Mouse (Mus musculus): ENCODE data around the gene Lypd6b.
A peak's percentile ranks its signal among the peaks of the same experiment; 100 is the strongest.

Gene Lypd6b

DNA sequence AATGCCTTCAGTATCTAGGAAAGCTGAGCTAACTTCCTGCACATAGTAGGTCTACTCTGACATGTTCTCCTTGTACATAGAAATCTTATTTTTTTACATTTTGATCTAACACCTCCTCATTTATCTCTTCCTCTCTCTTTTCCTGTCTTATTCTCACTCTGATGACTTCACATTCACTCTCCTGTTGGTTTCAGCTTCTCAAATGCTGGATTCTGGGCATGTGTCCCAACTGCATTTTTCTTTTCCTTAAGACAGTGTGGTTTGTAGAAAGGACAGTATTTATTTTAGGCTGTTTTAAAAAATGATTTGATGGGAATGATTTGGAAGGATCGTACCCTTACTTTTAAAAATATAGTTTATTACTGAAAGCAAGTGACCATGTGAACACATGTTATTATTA is 34.8 kb downstream of the Lypd6b start:
- DNase-seq (ENCODE audit: low read depth), result no peak

DNA sequence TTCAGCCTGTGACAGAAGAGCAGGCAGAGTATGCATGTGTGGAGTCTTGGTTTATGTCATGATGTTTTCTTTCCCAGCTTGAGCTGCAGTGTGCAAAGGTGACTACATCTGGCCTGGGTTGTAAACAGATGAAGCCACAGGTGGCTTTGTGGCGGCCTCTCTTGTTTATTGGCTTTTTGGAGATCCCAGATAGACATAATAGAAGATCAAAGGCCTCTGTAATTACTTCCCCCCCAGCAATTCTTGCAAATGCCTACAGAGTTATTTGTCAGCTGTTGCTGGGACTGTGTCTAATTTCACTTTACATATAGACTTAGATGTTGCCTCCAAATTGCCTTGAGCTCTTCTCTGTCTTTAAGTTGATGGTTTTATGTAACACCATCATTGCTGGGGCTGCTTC is 38.1 kb downstream of the Lypd6b start:
- DNase-seq (ENCODE audit: low read depth), result no peak

GRCm38 (mm10) chr2:49827756-49828155 is 40.3 kb downstream of the Lypd6b start:
- DNase-seq (ENCODE audit: low read depth), result no peak

DNA sequence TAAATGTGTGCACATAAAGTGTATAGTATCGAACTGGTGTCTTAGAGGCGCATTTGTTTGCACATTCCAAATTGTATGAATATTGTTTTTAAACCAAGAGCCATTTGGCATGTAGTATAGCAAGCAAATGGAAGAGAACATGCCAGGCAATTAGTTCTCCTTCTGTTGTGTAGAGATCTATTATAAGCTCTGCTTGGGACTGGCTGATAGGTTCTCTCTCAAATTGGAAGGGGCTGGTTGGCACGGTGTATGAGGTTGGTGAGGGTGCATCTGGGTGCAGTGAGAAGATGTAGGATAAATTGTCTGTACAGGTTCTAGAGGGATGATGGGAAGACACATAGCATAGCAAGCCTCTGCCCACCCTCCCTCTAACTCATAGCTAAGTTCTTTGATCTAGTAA is 42.9 kb downstream of the Lypd6b start:
- no peak for DNase-seq (ENCODE audit: low read depth)

DNA sequence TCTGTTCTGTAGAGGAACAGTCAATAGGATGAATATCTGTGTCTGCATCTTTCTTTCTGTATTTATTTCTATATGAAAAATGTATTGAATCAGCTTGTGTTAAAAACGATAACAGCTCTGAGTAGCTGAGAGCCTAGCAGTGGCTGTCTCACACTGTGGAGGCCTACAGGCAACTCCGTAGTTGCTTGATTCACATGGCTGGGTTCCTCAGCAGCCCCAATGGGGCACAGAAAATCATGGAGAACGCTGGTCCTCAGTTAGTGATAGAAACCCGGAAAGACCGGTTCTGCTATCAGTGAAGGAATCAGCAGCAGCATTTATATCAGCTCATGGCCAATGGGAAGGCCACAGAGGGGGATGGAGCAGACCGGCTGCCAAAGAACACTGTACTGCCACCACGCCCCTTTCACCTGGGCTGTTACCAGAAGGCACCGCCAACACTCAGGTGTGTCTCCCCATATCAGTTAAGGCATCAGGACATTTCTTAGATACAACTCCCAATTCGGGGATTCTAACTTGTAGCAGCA is 44.9 kb downstream of the Lypd6b start:
- DNase-seq (ENCODE audit: low read depth), result no peak

GRCm38 (mm10) chr2:49837454-49838059 is 50.1 kb downstream of the Lypd6b start:
- no peak for DNase-seq (ENCODE audit: low read depth)

DNA sequence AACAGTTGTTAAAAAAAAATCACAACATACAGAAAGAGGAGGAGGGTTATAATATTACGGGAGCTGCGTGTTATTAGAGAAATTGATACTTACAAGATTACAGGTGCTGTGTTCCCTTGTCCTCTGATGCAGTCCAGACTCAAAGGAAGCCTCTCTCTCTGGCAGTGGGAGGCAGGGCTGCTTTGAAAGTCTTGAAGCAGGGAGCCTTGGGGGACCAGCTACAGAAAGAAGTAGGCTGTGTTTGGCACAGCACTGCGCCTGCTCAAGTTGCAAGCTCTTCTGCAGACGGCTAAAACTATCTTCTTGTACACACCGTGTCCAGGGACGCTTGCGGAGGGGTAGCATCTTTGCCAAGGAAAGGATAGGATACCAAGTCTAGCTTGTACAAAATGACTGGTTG is 51.1 kb downstream of the Lypd6b start:
- DNase-seq (ENCODE audit: low read depth), result no peak

- no peak for DNase-seq (ENCODE audit: low read depth)
These were observed 53.1 kb downstream of the Lypd6b start for GRCm38 (mm10) chr2:49840573-49840972.

DNA sequence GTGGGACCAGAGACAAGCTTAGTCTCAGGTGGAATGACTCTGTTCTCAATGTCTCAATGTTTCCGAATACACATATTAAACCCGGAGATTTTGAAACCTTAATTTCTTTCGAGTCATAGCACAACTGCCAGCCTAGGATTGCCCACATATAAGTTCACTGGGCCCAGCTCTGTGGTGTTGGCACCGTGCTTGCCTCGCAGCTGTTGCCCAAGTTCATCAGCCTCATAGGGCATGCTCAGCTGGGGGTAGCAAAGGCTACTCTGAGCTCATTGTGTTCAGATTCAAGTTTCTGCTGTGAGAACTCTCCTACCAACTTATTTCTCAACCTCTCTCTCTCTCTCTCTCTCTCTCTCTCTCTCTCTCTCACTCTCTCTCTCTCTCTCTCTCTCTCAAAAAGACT is 53.6 kb downstream of the Lypd6b start:
- DNase-seq (ENCODE audit: low read depth), result no peak

GRCm38 (mm10) chr2:49845104-49845503 is 57.6 kb downstream of the Lypd6b start:
- DNase-seq (ENCODE audit: low read depth), result no peak

DNA sequence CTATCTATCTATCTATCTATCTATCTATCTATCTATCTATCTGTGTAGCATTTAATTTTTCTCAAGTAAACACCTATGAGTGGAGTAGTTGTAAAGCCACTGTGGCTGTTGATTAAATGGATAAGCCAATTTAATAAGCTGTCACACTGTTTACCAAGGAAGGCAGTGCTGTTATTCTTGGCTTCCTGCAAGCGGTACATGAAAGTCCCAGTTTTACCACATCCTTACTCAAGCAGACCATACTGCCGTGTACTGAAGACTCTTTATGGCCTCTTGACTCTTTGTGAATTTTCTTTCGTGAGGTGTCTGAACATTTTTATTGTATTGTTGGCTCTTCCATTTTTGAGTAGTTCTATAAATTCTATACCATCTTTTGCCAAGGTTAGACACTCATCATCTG is 58.6 kb downstream of the Lypd6b start:
- peak; percentile 32 for DNase-seq (ENCODE audit: low read depth)

DNA sequence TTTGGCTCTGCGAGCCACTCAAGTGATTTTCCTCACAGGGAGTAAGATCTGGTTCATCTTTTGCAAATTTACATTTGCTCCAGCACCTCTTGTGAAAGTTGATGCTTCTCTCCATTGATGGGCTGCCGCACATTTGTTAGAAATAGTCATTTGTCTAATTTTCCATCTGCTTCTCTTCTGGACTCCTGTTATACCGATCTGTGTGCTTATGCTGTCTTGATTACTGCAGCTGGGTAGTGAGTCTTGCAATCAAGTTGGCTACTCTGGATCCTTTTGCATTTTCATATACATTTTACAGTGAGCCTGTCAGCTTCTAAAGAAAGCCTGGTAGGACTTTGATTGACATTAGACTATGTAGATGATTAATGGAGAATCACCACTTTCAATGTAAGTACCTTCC is 59.4 kb downstream of the Lypd6b start:
- no peak for DNase-seq (ENCODE audit: low read depth)

- no peak for DNase-seq (ENCODE audit: low read depth)
These were observed 60.3 kb downstream of the Lypd6b start for GRCm38 (mm10) chr2:49847831-49848230.

GRCm38 (mm10) chr2:49849771-49850170 is 62.3 kb downstream of the Lypd6b start:
- DNase-seq (ENCODE audit: low read depth), result no peak

- no peak for DNase-seq (ENCODE audit: low read depth)
These were observed 64.5 kb downstream of the Lypd6b start for GRCm38 (mm10) chr2:49851977-49852376.

DNA sequence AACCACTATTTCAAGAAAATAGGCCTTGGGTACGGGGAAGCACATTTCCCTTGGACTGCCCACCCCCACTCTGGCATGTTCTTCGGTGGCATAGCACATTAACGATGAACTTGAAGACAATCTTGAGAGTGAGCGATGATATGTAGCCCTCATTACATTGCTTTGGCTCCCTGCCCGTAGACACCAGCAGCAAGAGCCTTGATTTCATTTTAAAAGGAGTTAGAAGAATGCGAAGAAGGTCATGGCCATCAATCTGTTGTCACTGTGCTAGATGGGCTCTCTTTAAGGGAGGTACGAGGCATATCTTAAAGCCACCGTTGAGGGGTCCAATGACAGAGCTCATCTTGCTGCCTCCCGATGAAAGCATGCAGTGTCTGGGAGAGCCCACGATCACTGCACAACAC is 68.7 kb downstream of the Lypd6b start:
- DNase-seq (ENCODE audit: low read depth), result no peak

- DNase-seq (ENCODE audit: low read depth), result no peak
These were observed 69.1 kb downstream of the Lypd6b start for GRCm38 (mm10) chr2:49856584-49856983.

GRCm38 (mm10) chr2:49860219-49860962 is 72.9 kb downstream of the Lypd6b start:
- DNase-seq (ENCODE audit: low read depth), result no peak

DNA sequence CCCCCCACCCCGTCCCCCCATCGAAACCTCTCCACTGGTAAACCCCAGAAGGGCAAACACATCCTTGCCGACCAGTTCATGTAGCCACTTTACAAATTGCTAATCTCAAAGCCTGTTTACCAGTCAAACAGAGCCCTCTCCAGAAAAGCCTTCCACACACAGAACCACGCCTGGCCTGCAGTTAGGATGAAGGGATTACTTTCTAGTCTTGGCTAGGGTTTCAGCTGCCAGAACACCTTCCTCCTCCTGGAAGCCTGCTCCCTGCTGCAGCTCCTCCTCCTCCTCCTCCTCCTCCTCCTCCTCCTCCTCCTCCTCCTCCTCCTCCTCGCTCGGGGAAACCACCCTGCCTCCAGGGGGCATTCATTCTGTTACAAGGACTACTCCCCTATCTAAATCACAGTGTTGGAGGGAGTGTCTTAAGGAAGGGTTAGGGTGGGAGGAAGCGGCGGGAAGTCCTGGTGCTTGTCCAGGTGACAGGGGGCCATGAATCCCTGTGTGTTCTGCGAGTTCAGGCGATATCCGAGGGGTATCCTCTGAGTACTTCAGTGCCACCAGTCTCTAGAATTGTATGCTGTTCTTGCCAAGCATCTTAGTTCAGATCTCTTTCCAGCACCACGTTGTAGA is 73.6 kb downstream of the Lypd6b start:
- DNase-seq (ENCODE audit: low read depth), result no peak

GRCm38 (mm10) chr2:49861658-49862057 is 74.2 kb downstream of the Lypd6b start:
- DNase-seq (ENCODE audit: low read depth), result no peak

DNA sequence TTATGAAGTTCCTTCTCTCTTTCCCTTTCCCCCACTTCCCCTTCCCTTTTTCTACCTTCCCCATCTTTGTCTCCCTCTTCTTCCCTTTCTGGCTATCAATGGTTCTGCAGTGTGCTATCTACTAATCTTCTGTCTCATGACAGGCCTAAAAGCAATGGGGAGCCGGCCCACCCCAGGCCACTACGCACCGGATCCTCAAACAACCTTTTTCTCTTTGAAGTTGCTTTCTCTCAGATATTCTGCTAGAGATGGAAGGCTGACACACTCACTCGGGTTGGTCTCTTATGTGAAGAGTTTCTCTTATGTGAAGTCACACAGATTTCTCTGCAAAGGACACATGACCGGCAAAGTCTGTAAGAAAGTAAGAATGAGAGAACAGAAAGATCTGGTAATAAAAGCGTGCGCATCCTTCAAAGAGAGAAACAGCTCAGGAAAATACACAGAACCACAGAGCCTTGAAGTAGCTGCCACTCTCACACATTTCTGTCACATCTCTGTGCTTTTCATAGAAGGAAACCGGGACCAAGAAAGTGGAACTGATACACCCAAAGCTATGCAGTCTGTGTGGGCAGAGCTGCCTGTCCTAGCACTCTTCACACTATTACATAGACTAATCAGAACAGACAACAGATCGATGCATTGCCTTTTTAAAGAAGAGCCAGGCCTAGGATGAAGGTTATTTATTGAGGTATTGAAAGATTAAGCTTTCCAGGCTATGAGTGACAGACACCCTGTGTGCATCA is 80.8 kb downstream of the Lypd6b start:
- DNase-seq (ENCODE audit: low read depth), result no peak

DNA sequence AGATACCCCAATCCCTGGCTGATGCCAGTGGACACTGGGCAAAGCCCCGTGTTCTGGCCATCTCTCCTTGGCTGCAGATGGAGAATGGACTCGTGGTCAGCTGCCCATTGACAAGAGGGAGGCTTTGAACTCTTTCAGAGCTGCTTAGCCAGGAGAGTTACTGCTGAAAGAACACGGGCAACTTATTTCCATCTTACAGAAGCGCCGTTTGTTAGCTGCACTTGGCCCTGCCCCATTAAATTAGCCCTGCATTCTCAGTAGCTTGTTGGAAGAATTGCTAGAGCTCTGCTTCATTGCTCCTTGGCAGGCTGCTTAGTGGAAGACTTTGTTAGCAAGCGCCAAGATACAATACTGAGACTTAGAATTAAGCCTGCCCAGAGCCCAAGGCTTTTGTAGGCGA is 81.6 kb downstream of the Lypd6b start:
- no peak for DNase-seq (ENCODE audit: low read depth)
